Mouse (Mus musculus): ENCODE measurements around the gene Gm5475.
"Not testable (repeated sequence)": the region's sequence is repeated elsewhere in the genome, so short reads cannot be mapped to it uniquely, and the experiment has no call there.

The Gm5475 gene

GRCm38 (mm10) chr15:100421758-100422197, at the start of gene Gm5475:
Gene Gm5475 (plus strand): TSS chr15:100422147.
- DNase-seq = not testable (repeated sequence)

GRCm38 (mm10) chr15:100375066-100375465, 46.9 kb upstream of the Gm5475 start:
- peak; percentile 51 for DNase-seq

- DNase-seq = not testable (repeated sequence)
Observed at GRCm38 (mm10) chr15:100377847-100378505, 44.0 kb upstream of the Gm5475 start.

GRCm38 (mm10) chr15:100379658-100380057, 42.3 kb upstream of the Gm5475 start:
- DNase-seq = no peak

GRCm38 (mm10) chr15:100380104-100380503, 41.8 kb upstream of the Gm5475 start:
- DNase-seq = no peak

GRCm38 (mm10) chr15:100385705-100386104, 36.2 kb upstream of the Gm5475 start:
- no peak for DNase-seq

- no peak for DNase-seq
Observed at GRCm38 (mm10) chr15:100387544-100388223, 34.3 kb upstream of the Gm5475 start.

GRCm38 (mm10) chr15:100388224-100388835, 33.6 kb upstream of the Gm5475 start:
- peak; percentile 14 for DNase-seq

- DNase-seq = no peak
Observed at GRCm38 (mm10) chr15:100388886-100389285, 33.1 kb upstream of the Gm5475 start.

GRCm38 (mm10) chr15:100391066-100391465, 30.9 kb upstream of the Gm5475 start:
- no peak for DNase-seq

- DNase-seq = no peak
Observed at GRCm38 (mm10) chr15:100391599-100391998, 30.3 kb upstream of the Gm5475 start.

GRCm38 (mm10) chr15:100393016-100393415, 28.9 kb upstream of the Gm5475 start:
- no peak for DNase-seq

GRCm38 (mm10) chr15:100395561-100395960, 26.4 kb upstream of the Gm5475 start:
- DNase-seq = no peak

GRCm38 (mm10) chr15:100400592-100401250, 21.2 kb upstream of the Gm5475 start:
- DNase-seq = no peak

- DNase-seq = no peak
Observed at GRCm38 (mm10) chr15:100401811-100402210, 20.1 kb upstream of the Gm5475 start.

- DNase-seq = no peak
Observed at GRCm38 (mm10) chr15:100402347-100402746, 19.6 kb upstream of the Gm5475 start.

- no peak for DNase-seq
Observed at GRCm38 (mm10) chr15:100402798-100403197, 19.1 kb upstream of the Gm5475 start.

- no peak for DNase-seq
Observed at GRCm38 (mm10) chr15:100403318-100404000, 18.5 kb upstream of the Gm5475 start.

GRCm38 (mm10) chr15:100406088-100406487, 15.9 kb upstream of the Gm5475 start:
- no peak for DNase-seq

GRCm38 (mm10) chr15:100410918-100411672, 10.9 kb upstream of the Gm5475 start:
- DNase-seq = no peak

GRCm38 (mm10) chr15:100411731-100412130, 10.2 kb upstream of the Gm5475 start:
- DNase-seq = no peak

GRCm38 (mm10) chr15:100413306-100413705, 8.6 kb upstream of the Gm5475 start:
- no peak for DNase-seq
